Mouse (Mus musculus) liver, adult 2 months (tissue): ENCODE data around the gene Brd4. TPM values are rescaled to one million over a fixed set of nuclear protein-coding genes. Genes with fewer than 3 reads are reported as not detected.

ENCODE experiments used
- DNase-seq: peaks from one replicate; pipeline ENCODE4 v3.0.0-alpha.2; 2011; ENCODE audit warnings: low read depth, low spot score; ENCODE audit errors: extremely low read depth
- H3K27ac ChIP-seq: fragments of 200-500 bp; replicated peaks from 2 replicates; pipeline ENCODE4 v1.5.1; 2012; ENCODE audit warnings: low read depth, mild to moderate bottlenecking, control low read depth, inconsistent platforms, low read length; ENCODE audit not compliant: insufficient read depth
- H3K27me3 ChIP-seq: fragments of 200-500 bp; 2 replicates; pipeline ENCODE4 v1.6.1; 2012; ENCODE audit warnings: mild to moderate bottlenecking, moderate library complexity, low read length, inconsistent platforms; ENCODE audit not compliant: control insufficient read depth, insufficient read depth
- H3K36me3 ChIP-seq: fragments of 200-500 bp; 2 replicates; pipeline ENCODE4 v1.6.1; 2012; ENCODE audit warnings: low read length, inconsistent platforms; ENCODE audit not compliant: control insufficient read depth, insufficient read depth
- H3K4me1 ChIP-seq: fragments of 200-500 bp; 2 replicates; pipeline ENCODE4 v1.6.1; 2011; ENCODE audit warnings: low read length; ENCODE audit not compliant: control insufficient read depth, insufficient read depth
- H3K4me3 ChIP-seq: fragments of 200-500 bp; 2 replicates; pipeline ENCODE4 v1.5.1; 2011; ENCODE audit warnings: low read depth, mild to moderate bottlenecking, control low read depth, low read length, moderate library complexity; ENCODE audit not compliant: insufficient read depth
- H3K79me2 ChIP-seq: fragments of 200-500 bp; 2 replicates; pipeline ENCODE4 v1.6.1; 2012; ENCODE audit warnings: inconsistent platforms, mild to moderate bottlenecking, low read length, moderate library complexity; ENCODE audit not compliant: control insufficient read depth, insufficient read depth
- H3K9ac ChIP-seq: fragments of 200-500 bp; 2 replicates; pipeline ENCODE4 v1.6.1; 2012; ENCODE audit warnings: low read depth, mild to moderate bottlenecking, control low read depth, inconsistent platforms, low read length
- CTCF ChIP-seq: fragments of 200-500 bp; IDR thresholded peaks from 2 replicates; pipeline ENCODE4 v1.5.1; 2011; ENCODE audit warnings: low read depth, low read length, control low read depth
- POLR2A ChIP-seq: fragments of 200-500 bp; IDR thresholded peaks from 2 replicates; pipeline ENCODE4 v1.6.1; 2011; ENCODE audit warnings: low read length, control low read depth; ENCODE audit not compliant: insufficient read depth; ENCODE audit errors: extremely low read depth
- WGBS: fragments of 180-500 bp; shearing (Covaris S2); methylation state at CpG from one replicate; pipeline ENCODE4 v1.1.7; 2018; 5-methylcytosine and 5-hydroxymethylcytosine counted together
- polyA plus RNA-seq: library from polyadenylated mRNA; depleted of rRNA; stranded (reverse); fragments of >200 nt; gene quantifications from 2 replicates; pipeline ENCODE4 v1.2.3, GENCODE M21; 2012
- total RNA-seq: library from RNA; depleted of rRNA; stranded (reverse); fragments of >200 nt; gene quantifications from 2 replicates; pipeline ENCODE4 v1.2.3, GENCODE M21; 2014

Gene Brd4
- total and polyA plus RNA-seq, 2 experiments, result 10.5 to 18.4 TPM

- WGBS, result 77% methylated on average over 2 of the region's 2 CpGs
- Histone ChIP-seq H3K36me3 (no peaks in the 10 kb centered on the region), H3K79me2 (no peaks in the 10 kb centered on the region), H3K27me3 (no peaks in the 10 kb centered on the region), H3K9ac (no peak overlapping the region), H3K4me1 (no peaks in the 10 kb centered on the region), H3K4me3 (no peak overlapping the region), H3K27ac (no peak overlapping the region)
- no peak for TF ChIP-seq CTCF
- no peak for TF ChIP-seq POLR2A
- no peak for DNase-seq
Observed at GRCm38 (mm10) chr17:32172485-32172884, 112.0 kb downstream of the Brd4 start.

DNA sequence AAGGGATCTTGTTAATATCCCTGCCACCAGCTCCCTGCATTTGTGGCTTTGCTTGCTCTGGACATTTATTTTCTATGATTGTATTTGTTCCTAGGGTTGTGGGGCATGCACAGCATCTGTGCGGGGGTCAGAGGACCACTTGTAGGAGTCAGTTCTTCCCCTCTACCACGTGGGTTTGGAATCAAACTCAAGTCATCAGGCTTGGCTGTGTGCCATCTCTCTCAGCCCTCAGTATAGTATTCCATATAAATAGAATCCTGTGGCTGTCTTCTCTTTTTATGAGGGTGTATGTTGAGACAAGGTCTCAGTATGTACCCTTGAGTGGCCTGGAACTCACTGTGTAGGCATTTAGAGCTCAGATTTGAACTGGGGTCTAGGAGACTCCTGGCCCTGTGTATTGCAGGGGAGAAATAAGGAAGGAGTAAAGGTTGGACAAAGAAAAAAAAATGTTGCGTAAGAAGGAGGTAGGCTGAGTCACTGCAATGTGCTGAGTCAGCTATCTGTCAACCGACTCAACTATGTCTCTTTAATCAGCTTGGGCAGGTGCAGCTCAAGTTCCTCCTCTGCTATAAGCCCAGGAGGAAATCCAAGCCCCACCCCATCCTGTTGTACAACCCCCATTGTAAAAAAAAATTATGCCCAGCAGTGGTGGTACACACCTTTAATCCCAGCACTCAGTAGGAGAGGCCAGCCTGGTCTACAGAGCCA is 114.8 kb downstream of the Brd4 start:
- TF ChIP-seq POLR2A, result no peak
- TF ChIP-seq CTCF, result no peak
- Histone ChIP-seq H3K4me1 (no peaks in the 10 kb centered on the region; the same call in 1 of the 2 replicates), H3K27ac (no peak overlapping the region), H3K9ac (no peak overlapping the region), H3K4me3 (no peak overlapping the region), H3K79me2 (no peaks in the 10 kb centered on the region), H3K27me3 (0 out of 2 replicates have a peak, but pooled peaks cover 6% of the 10 kb centered on the region), H3K36me3 (no peaks in the 10 kb centered on the region)
- no peak for DNase-seq
- 69% methylated on average over 4 of the region's 4 CpGs for WGBS

GRCm38 (mm10) chr17:32166687-32167086 is 117.8 kb downstream of the Brd4 start, which contains the start of gene Notch3:
Gene Notch3 (minus strand): TSS chr17:32166852.
- DNase-seq, result no peak
- WGBS, result 3% methylated on average over 37 of the region's 39 CpGs
- no peak within 1 kb of the TSS for H3K27ac ChIP-seq

DNA sequence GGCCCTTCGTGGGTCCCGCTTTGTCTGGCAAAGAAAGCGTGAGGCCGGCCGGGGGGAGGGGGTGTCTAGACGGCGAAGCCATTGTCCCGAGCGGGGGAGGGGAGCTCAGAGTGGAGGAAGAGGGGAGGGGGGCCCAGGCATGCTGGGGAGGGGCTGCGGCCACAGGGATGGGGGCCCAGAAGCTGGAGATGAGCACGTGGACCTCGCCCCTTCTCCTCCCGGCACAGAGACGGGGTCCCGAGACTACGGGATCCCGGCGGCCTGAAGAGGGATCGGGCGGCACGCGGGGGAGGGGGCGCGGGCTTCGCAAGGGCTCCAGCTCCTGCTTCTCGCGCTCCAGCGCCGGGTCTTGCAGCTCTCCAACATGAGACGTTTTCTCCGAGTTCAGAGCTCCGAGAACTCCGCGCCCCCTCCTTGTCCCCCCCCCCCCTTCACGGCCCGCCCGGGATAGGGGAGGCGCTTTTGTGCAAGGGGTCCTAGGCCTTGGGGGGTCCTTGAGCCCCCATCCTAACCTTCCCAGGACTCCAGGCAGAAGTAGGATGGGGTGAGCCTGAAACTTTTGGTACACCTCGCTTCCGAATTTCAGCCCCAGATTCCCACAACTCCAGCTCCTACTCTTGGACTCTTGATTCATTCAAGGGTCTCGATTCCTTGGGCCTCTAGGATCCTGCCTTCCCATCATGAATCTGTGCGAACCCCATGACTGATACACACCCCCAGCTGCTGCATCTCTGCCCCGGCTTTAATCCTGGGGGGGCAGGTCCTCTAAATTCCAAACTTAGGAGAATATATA is 118.5 kb downstream of the Brd4 start:
- 3% methylated on average over 42 of the region's 43 CpGs for WGBS
- no peak for DNase-seq
- H3K27ac ChIP-seq, result no peak overlapping the region
- no peak for TF ChIP-seq CTCF
- TF ChIP-seq POLR2A, result no peak
- H3K27me3 ChIP-seq, result peaks cover 13% of the 10 kb centered on the region; the same call in 1 of the 2 replicates
- no peaks in the 10 kb centered on the region for H3K36me3 ChIP-seq
- H3K9ac ChIP-seq, result 0 out of 2 replicates have a peak overlapping the region, but pooled peaks have one; percentile 15
- peak overlapping the region; percentile 34; the same call in 1 of the 2 replicates for H3K4me3 ChIP-seq
- no peaks in the 10 kb centered on the region for H3K79me2 ChIP-seq
- H3K4me1 ChIP-seq, result no peaks in the 10 kb centered on the region; the same call in 1 of the 2 replicates

More at GRCm38 (mm10) chr17:32166687-32167086, 117.8 kb downstream of the Brd4 start, which contains the start of gene Notch3:
- TF ChIP-seq POLR2A (no peak), CTCF (no peak)
- no peaks in the 10 kb centered on the region; the same call in 1 of the 2 replicates for H3K4me1 ChIP-seq
- H3K79me2 ChIP-seq, result no peaks in the 10 kb centered on the region
- peak within 1 kb of the TSS; percentile 37 for H3K4me3 ChIP-seq
- H3K9ac ChIP-seq, result peak within 1 kb of the TSS; percentile 33; the same call in 1 of the 2 replicates
- H3K36me3 ChIP-seq, result no peaks in the 10 kb centered on the region
- peaks cover 13% of the 10 kb centered on the region; the same call in 1 of the 2 replicates for H3K27me3 ChIP-seq

DNA sequence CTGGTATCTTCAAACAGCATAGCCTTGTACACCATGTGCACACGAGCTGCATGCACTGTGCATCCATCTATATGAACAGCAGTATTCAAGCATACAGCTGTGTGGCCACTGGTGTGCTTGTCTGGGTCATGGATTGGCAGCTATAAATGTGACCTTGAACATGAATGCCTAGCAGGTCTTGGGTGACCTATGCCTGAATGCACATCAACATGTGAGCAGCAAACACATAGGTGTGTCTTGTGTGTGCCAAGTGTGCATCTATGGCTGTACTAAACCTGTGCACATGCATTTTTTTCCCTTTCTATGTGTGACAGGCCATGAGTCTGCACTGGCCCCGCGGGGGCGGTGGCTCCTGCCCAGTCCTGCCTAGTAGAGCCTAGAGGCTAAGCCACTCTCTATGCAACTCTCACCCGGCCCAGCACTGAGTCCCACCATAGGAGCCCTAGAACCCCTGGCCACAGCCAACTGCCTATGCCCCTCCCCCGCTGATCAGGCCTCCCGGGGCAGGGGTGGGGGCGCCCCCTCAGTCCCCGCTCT is 119.2 kb downstream of the Brd4 start:
- DNase-seq, result no peak
- Histone ChIP-seq H3K9ac (no peak overlapping the region), H3K27ac (no peak overlapping the region), H3K79me2 (no peaks in the 10 kb centered on the region), H3K4me1 (no peaks in the 10 kb centered on the region; the same call in 1 of the 2 replicates), H3K27me3 (peaks cover 13% of the 10 kb centered on the region; the same call in 1 of the 2 replicates), H3K4me3 (no peak overlapping the region), H3K36me3 (no peaks in the 10 kb centered on the region)
- WGBS, result 30% methylated on average over 9 of the region's 9 CpGs
- no peak for TF ChIP-seq CTCF
- TF ChIP-seq POLR2A, result no peak

GRCm38 (mm10) chr17:32164780-32165179 is 119.7 kb downstream of the Brd4 start:
- H3K4me3 ChIP-seq, result no peak overlapping the region
- peaks cover 13% of the 10 kb centered on the region; the same call in 1 of the 2 replicates for H3K27me3 ChIP-seq
- H3K9ac ChIP-seq, result no peak overlapping the region
- no peak overlapping the region for H3K27ac ChIP-seq
- DNase-seq, result no peak
- H3K4me1 ChIP-seq, result no peaks in the 10 kb centered on the region; the same call in 1 of the 2 replicates
- no peaks in the 10 kb centered on the region for H3K79me2 ChIP-seq
- TF ChIP-seq CTCF (no peak), POLR2A (no peak)
- H3K36me3 ChIP-seq, result no peaks in the 10 kb centered on the region
